Mouse (Mus musculus) ZHBTc4 (cell line): ENCODE results near the gene Adarb2.

Experiments
- DNase-seq: peaks from one replicate; pipeline ENCODE4 v3.0.0-alpha.2; 2011; ENCODE audit warnings: low read depth, low spot score

Gene Adarb2

GRCm38 (mm10) chr13:8584257-8585005 lies 381.8 kb downstream of the Adarb2 start:
- no peak for DNase-seq

DNA sequence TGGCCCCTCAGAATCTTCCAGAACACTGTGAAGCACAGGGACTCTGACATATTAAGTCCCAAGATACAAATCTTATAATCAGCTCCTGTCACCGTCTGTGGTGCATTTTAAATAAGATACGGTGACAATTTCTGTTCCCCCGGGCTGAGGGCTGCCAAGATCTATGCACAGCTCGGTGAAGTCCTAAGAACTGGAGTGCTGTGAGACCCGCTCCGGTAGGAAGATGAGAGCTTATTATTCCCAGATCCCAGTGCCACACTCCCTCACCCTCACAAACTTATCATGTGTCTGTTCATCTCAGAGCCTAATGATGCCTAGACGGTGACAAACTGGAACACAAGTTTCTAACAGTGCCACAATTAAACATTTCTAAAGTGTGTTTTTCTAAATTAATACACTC lies 384.8 kb downstream of the Adarb2 start:
- DNase-seq: no peak

DNA sequence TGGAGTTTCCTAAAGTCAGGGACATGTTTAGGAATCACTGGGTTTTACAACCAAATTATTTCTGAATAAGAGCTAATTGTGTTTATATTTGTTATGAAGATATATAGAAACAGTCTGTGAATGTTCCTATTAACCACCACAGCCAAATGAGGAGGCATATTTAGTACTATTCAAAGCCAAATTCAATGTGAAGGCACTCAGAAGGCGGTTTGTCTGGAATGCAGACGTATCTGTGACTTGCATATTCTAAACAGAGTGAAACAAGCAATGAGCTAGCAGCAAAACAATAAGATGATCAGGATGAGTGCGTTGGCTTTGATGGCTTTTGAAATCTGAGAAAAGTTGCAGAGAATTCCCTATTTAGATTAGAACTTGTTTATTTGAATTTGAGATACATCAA lies 387.8 kb downstream of the Adarb2 start:
- DNase-seq: no peak

- no peak for DNase-seq
These were observed 394.4 kb downstream of the Adarb2 start for GRCm38 (mm10) chr13:8596977-8597646.

GRCm38 (mm10) chr13:8597647-8598017 lies 395.0 kb downstream of the Adarb2 start:
- no peak for DNase-seq

DNA sequence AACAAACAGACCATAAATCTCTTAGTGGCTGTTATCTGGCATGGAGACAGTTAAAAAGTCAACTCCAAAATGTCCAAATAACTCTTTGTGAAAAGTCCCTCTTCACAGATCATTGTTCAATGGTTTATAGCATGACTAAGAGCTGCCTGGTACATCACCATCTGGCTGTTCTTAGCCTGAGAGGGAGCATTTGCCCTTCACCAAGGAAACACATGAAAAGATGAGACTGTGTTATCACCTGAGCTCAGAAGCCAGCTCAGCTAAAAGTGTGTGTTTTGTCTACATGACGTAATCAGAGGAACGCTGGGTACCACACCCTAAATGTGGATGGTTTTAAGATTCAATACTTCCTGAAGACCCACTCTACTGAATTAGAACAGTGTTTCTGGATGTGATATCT lies 403.0 kb downstream of the Adarb2 start:
- DNase-seq: no peak

DNA sequence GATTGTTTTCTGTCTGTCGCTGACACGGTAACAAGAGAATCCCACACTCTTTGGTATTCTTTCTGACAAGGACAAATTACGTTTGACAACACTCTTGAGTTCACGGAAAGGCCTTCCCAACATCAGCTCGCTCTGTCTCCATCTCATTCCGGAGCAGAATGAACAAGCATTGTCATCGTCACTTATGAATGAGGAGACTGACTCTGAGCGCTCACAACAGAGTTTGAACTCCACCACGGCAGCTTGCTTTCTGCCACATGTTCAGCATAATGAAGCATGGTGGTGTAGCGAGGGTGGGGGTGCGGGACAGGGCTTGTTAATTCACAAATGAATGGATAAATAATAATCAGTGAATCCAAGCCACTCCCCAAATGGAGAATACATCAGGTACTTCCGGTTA lies 405.4 kb downstream of the Adarb2 start:
- DNase-seq: no peak

- peak; percentile 34 for DNase-seq
These were observed 406.3 kb downstream of the Adarb2 start for GRCm38 (mm10) chr13:8608918-8609317.

DNA sequence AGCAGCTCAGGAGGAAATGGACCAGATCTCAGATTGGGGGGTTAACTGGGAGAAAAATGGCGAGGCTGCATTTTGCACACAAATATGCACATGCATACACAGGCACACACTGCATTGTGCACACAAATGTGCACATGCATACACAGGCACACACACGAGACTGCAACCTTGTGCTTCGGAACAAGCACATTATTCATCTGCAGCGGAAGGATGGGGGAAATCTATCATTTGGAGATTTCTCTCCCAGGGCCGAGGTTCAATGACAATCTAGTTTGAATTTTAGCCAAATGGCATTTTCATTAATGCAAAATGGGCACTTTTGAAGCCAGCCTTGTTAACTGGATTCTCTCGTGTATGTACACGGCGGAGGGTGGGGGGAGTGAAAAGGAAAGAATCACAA lies 408.3 kb downstream of the Adarb2 start:
- DNase-seq: no peak

DNA sequence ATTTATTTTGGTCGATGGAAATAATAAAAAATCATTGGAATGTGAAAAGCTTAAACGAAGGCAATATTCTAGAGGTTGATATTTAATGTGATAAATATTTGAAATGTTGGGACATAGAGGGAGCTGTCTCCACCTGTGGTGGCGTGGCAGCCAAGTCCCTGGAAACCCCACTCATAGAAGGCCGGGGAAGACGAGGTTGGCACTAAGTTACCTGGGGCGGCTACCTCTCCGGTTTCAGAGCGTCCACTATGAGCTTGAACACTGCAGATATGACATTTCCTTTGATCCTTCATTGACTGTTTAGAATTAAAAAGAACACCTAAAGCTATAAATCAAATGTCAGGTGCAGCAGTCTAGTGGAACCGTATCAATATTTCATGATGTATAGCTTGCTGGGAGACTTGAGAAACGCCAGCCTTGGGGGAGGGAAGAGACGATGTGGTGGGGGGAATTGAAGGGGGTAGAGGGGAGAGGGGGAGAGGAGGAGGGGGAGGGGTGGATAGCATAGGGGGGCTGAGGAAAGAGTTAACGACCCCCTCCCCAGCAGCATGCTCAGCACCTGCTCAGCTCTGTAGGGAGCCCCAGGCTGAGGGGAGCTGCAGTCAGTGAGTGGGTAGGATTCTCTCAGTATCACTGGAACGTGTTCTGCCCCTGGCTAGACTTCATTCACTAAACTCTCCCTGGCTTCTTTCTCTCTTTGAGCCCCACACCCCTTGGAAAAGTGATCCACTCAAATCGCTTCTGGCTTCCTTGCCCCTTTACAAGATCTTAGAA lies 410.1 kb downstream of the Adarb2 start:
- no peak for DNase-seq

DNA sequence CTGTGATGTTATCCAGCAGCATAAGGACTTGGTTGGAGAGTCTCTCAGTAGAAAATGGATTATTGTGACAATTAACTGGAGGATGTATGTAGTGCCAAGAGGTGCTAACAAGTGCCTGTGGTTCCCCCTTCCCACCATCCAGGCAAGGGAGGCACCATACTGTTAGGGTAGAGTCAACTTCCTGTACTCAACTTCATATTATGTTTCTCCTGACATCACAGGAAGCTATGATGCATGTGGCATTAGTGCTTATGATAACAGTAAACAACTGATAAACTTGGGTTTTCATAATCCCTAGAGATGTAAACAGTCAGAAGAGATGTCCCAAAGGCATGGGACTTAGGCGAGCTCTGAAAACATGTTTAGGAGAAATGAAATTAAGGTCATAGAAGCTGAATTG lies 414.0 kb downstream of the Adarb2 start:
- DNase-seq: no peak

DNA sequence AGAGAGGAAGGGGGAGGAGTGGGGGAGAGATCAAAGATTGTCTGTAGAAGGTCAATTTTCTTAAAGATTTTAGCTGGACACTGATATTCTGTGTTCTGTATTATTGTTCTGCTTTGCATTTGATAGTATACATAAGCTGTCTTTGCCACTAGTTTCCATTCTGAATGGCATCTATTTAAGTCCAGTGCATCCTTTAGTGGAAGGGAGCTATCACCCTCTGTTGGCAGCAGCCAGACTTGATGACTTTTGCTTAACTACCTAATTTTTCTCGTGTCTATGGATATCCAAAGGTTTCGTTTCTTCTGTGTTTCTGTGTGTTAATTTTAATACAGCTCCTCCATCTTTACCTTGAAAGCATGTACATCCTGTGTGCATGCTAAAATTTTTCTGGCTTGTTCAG lies 419.6 kb downstream of the Adarb2 start:
- no peak for DNase-seq

GRCm38 (mm10) chr13:8629565-8629964 lies 426.9 kb downstream of the Adarb2 start:
- DNase-seq: no peak

DNA sequence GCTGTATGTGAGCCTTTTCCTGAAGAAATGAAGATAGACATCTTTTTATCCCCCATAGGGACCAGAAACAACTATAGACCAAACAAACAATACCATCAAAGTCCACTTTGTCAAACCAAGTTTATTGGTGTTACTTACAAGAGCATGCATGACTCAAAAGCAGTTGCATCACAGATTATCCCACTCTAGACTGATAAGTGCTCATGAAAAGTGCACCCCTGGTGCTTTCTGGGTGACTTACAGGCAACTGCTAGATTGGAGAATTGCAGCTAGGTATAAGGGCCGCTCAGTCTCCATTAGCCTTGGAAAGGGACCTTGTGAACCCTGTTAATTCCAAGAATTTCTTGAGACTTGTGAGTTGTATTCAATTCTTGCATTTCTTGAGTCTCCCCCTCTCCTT lies 429.0 kb downstream of the Adarb2 start:
- DNase-seq: no peak

- no peak for DNase-seq
These were observed 429.4 kb downstream of the Adarb2 start for GRCm38 (mm10) chr13:8632072-8632471.

- peak; percentile 61 for DNase-seq
These were observed 431.0 kb downstream of the Adarb2 start for GRCm38 (mm10) chr13:8633385-8634337.

- DNase-seq: no peak
These were observed 439.4 kb downstream of the Adarb2 start for GRCm38 (mm10) chr13:8642084-8642483.

GRCm38 (mm10) chr13:8643920-8644319 lies 441.3 kb downstream of the Adarb2 start:
- no peak for DNase-seq

DNA sequence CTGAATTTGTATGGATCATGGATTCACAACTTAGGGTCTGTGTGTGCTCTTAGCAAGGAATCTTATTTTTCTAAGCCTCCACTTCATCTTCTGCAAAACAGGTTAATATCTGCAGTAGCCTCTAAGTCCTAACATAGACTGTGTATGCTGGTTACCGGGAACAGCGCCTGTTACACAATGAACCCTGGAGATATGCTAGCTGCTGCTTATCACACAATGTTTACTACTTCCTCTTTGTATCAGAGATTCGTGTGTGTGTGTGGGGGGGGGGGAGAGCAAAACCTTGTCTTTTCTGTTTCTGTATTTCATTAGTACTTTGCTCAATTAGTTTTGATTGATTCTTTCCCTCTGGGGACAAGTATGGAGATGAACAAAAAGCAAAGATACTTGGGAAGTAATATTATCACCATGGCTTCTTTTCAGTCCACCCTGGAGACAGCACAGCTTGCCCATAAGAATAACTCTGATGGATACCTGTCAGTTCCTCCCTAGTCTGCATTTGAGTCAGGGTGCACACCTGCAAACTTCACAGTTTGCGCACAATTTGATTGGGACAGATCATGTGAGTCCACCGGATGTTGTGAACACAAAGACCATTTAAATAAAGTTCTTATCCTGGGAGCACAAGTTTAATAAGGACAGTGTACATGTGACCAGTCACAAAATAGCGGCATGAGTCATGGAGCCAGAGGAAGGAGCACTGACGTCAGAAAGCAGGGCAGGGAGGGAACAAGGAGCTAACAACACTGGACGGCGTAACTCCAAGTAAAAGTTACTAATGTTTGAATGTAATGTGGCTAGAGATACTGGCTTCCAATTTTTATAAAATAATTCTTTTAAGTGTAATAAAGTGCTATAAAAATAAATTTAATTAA lies 442.4 kb downstream of the Adarb2 start:
- no peak for DNase-seq

DNA sequence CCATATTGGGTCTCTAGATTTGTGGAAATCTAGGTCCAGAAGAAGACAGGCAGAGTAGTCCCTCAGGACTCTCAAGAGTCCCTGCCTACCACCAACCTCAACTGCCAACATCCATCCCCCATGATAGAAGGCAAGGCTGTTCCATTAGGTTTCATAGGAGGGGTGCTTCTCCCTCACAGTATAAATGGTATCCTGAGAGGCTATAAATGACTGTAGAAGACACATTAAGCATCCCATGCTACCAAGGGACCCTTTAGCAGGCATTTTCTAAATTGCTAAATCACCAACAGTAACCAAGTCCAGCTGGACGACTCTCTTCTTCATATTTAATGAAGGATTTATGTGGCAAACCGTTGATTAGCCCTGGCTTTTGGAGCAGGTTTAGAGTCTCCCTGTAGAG lies 446.6 kb downstream of the Adarb2 start:
- no peak for DNase-seq
